Mouse (Mus musculus) naive thymus-derived CD4-positive, alpha-beta T cell, adult 2 months (primary cell): ENCODE results near the gene Fhl3.
A peak's percentile ranks its signal among the peaks of the same experiment; 100 is the strongest.
"Not testable (repeated sequence)": the region's sequence is repeated elsewhere in the genome, so short reads cannot be mapped to it uniquely, and the experiment has no call there.

Experiments used
- DNase-seq: peaks from one replicate; pipeline ENCODE4 v3.0.0-alpha.2; 2011; ENCODE audit warnings: low read depth

Fhl3 gene

GRCm38 (mm10) chr4:124683474-124683873, 17.0 kb upstream of the Fhl3 start:
- no peak for DNase-seq

- no peak for DNase-seq
Measured at GRCm38 (mm10) chr4:124685004-124685403, 15.5 kb upstream of the Fhl3 start.

- DNase-seq: no peak
Measured at GRCm38 (mm10) chr4:124685453-124685852, 15.0 kb upstream of the Fhl3 start.

- no peak for DNase-seq
Measured at GRCm38 (mm10) chr4:124685897-124686402, 14.6 kb upstream of the Fhl3 start.

- DNase-seq: no peak
Measured at GRCm38 (mm10) chr4:124691455-124691854, 9.0 kb upstream of the Fhl3 start.

- no peak for DNase-seq
Measured at GRCm38 (mm10) chr4:124692416-124692861, 8.1 kb upstream of the Fhl3 start.

GRCm38 (mm10) chr4:124693135-124693894, 7.2 kb upstream of the Fhl3 start, which contains the start of gene Utp11:
Utp11 (minus strand) TSS chr4:124693600.
- peak; percentile 90 for DNase-seq

GRCm38 (mm10) chr4:124694572-124694971, 5.9 kb upstream of the Fhl3 start:
- no peak for DNase-seq

- DNase-seq: peak; percentile 57
Measured at GRCm38 (mm10) chr4:124695786-124696516, 4.5 kb upstream of the Fhl3 start.

GRCm38 (mm10) chr4:124699791-124700190, 710 bp upstream of the Fhl3 start:
- DNase-seq: peak; percentile 10

- DNase-seq: peak; percentile 47
Measured at GRCm38 (mm10) chr4:124701052-124701845, 748 bp downstream of the Fhl3 start.

GRCm38 (mm10) chr4:124701916-124702315, 1.4 kb downstream of the Fhl3 start:
- DNase-seq: peak; percentile 8

GRCm38 (mm10) chr4:124703406-124703805, 2.9 kb downstream of the Fhl3 start:
- no peak for DNase-seq

- DNase-seq: peak; percentile 83
Measured at GRCm38 (mm10) chr4:124703881-124704796, 3.6 kb downstream of the Fhl3 start.

GRCm38 (mm10) chr4:124704797-124705474, 4.4 kb downstream of the Fhl3 start:
- DNase-seq: peak; percentile 33

- no peak for DNase-seq
Measured at GRCm38 (mm10) chr4:124705661-124706269, 5.3 kb downstream of the Fhl3 start.

GRCm38 (mm10) chr4:124707381-124708199, 7.1 kb downstream of the Fhl3 start:
- DNase-seq: not testable (repeated sequence)

GRCm38 (mm10) chr4:124708200-124708517, 7.7 kb downstream of the Fhl3 start:
- not testable (repeated sequence) for DNase-seq
